Comparison of ENCODE assay signal across 8 mouse cellular contexts in genomic region chr1:36545845-36546600, GRCm38 (mm10). TPM values are rescaled to one million over a fixed set of nuclear protein-coding genes. Genes with fewer than 3 reads are reported as not detected.
A peak's percentile ranks its signal among the peaks of the same experiment; 100 is the strongest.
DNase-seq lines count a peak whose midpoint lies in the region; ATAC-seq lines count a peak whose summit lies in the region.

No protein-coding gene starts in this region.

- peaks cover 41% of the 10 kb centered on the region for H3K36me3 ChIP-seq in heart, embryonic 10.5 days
- peaks cover 39% of the 10 kb centered on the region for H3K36me3 ChIP-seq in forebrain, embryonic 14.5 days (ENCODE audit: control insufficient read depth, insufficient read depth, low read length)
- H3K36me3 ChIP-seq in liver, embryonic 12.5 days = peaks cover 44% of the 10 kb centered on the region
- H3K36me3 ChIP-seq in stomach, embryonic 15.5 days = peaks cover 34% of the 10 kb centered on the region

- H3K9ac ChIP-seq in forebrain, embryonic 14.5 days (ENCODE audit: low read length) = peak overlapping the region; percentile 77
- peak overlapping the region; percentile 71 for H3K9ac ChIP-seq in liver, embryonic 12.5 days
- 0 out of 2 replicates have a peak overlapping the region, but pooled peaks have one; percentile 49 for H3K9ac ChIP-seq in stomach, embryonic 15.5 days

- intact Hi-C loops in left cerebral cortex, postnatal 36 days (cut with DNase I) = loop anchor here (2.0 kb wide), 1 partner anchor 139 kb away; no protein-coding TSS in a partner anchor

- H3K4me2 ChIP-seq in forebrain, embryonic 14.5 days (ENCODE audit: low read length) = peak overlapping the region; percentile 78
- peak overlapping the region; percentile 90 for H3K4me2 ChIP-seq in liver, embryonic 12.5 days
- peak overlapping the region; percentile 80 for H3K4me2 ChIP-seq in stomach, embryonic 15.5 days

- H3K9me3 ChIP-seq in heart, embryonic 10.5 days = no peaks in the 10 kb centered on the region
- H3K9me3 ChIP-seq in forebrain, embryonic 14.5 days (replicated peaks; ENCODE audit: control insufficient read depth, low read length) = no peaks in the 10 kb centered on the region
- H3K9me3 ChIP-seq in liver, embryonic 12.5 days (replicated peaks) = no peaks in the 10 kb centered on the region
- H3K9me3 ChIP-seq in stomach, embryonic 15.5 days = no peaks in the 10 kb centered on the region

- H3K4me3 ChIP-seq in heart, embryonic 10.5 days = peak overlapping the region; percentile 83
- peak overlapping the region; percentile 60 for H3K4me3 ChIP-seq in forebrain, embryonic 14.5 days (ENCODE audit: low read depth, low read length)
- peak overlapping the region; percentile 74 for H3K4me3 ChIP-seq in liver, embryonic 12.5 days
- peak overlapping the region; percentile 66 for H3K4me3 ChIP-seq in stomach, embryonic 15.5 days (replicated peaks)

- 67% methylated on average over 19 of the region's 19 CpGs for WGBS in heart, embryonic 10.5 days
- 71% methylated on average over 19 of the region's 19 CpGs for WGBS in forebrain, embryonic 14.5 days
- WGBS in liver, embryonic 12.5 days (ENCODE audit: insufficient replicate concordance) = 52% methylated on average over 19 of the region's 19 CpGs
- 69% methylated on average over 19 of the region's 19 CpGs for WGBS in stomach, embryonic 15.5 days

- no peak for DNase-seq in heart, embryonic 10.5 days (ENCODE audit: low spot score)
- DNase-seq in heart, adult 8-10 months (ENCODE audit: low spot score) = no peak
- peak; percentile 83 for DNase-seq in ES-CJ7 (ENCODE audit: low read depth, low spot score)
- DNase-seq in forebrain, embryonic 14.5 days (ENCODE audit: low spot score) = no peak
- no peak for DNase-seq in left cerebral cortex, postnatal 36 days (ENCODE audit: low spot score in 2 of 2)

- H3K4me1 ChIP-seq in heart, embryonic 10.5 days = peaks cover 43% of the 10 kb centered on the region
- peaks cover 8% of the 10 kb centered on the region for H3K4me1 ChIP-seq in forebrain, embryonic 14.5 days (ENCODE audit: control insufficient read depth, insufficient read depth, low read length)
- H3K4me1 ChIP-seq in liver, embryonic 12.5 days = peaks cover 25% of the 10 kb centered on the region
- peaks cover 21% of the 10 kb centered on the region for H3K4me1 ChIP-seq in stomach, embryonic 15.5 days

- no peaks in the 10 kb centered on the region for H3K27me3 ChIP-seq in heart, embryonic 10.5 days (ENCODE audit: insufficient read depth, poor library complexity, severe bottlenecking)
- H3K27me3 ChIP-seq in forebrain, embryonic 14.5 days (replicated peaks; ENCODE audit: control insufficient read depth, insufficient read depth, low read length) = no peaks in the 10 kb centered on the region
- H3K27me3 ChIP-seq in liver, embryonic 12.5 days (replicated peaks) = no peaks in the 10 kb centered on the region
- H3K27me3 ChIP-seq in stomach, embryonic 15.5 days (replicated peaks) = no peaks in the 10 kb centered on the region

- peak overlapping the region; percentile 94; the same call in 1 of the 2 replicates for H3K27ac ChIP-seq in heart, embryonic 10.5 days
- H3K27ac ChIP-seq in forebrain, embryonic 14.5 days (ENCODE audit: low read depth, low read length) = no peak overlapping the region
- H3K27ac ChIP-seq in liver, embryonic 12.5 days = no peak overlapping the region
- H3K27ac ChIP-seq in stomach, embryonic 15.5 days = no peak overlapping the region

- no peak for ATAC-seq in forebrain, embryonic 14.5 days
- ATAC-seq in liver, embryonic 12.5 days = no peak
- no peak for ATAC-seq in stomach, embryonic 15.5 days (ENCODE audit: insufficient read depth, low FRiP score, low read depth)
- ATAC-seq in megakaryocyte progenitor cell, adult 5-6 weeks (replicated peaks; ENCODE audit: poor library complexity) = no peak

RNA-seq across cellular contexts. Expression of gene Ankrd39, which starts 1.2 kb away (rescaled TPM):
- 23.9 and 24.5 TPM in 2 replicates for polyA plus RNA-seq in heart, embryonic 10.5 days (2016; fragmentation: Nextera tagmentation; extraction: Ambion mirVana)
- 1 to 10 TPM; 5.4 to 8.2 (median 7.1) TPM for total RNA-seq in heart, adult 8-10 months (2022)
- polyA plus RNA-seq in forebrain, embryonic 14.5 days (2014; fragmentation: Nextera tagmentation; extraction: Ambion mirVana) = 15.4 and 15.7 TPM in 2 replicates
- polyA plus RNA-seq in liver, embryonic 12.5 days (2016; fragmentation: Nextera tagmentation; extraction: Ambion mirVana) = 9.0 and 10.5 TPM in 2 replicates
- polyA plus RNA-seq in stomach, embryonic 15.5 days (2015; fragmentation: Nextera tagmentation; extraction: Ambion mirVana) = 24.9 and 27.2 TPM in 2 replicates
- 4.6 and 4.9 TPM in 2 replicates for total RNA-seq in megakaryocyte progenitor cell, adult 5-6 weeks (2015)
- 5.4 and 7.3 TPM in 2 replicates for total RNA-seq in megakaryocyte progenitor cell, adult 5-6 weeks (2017)
- 10 to 100 TPM; 11.9 to 15.8 TPM for total RNA-seq in left cerebral cortex, postnatal 36 days (2021)

RNA-seq across cellular contexts. Expression of gene Gm42417, which starts 6.8 kb away (rescaled TPM):
- 0.20 and 1.0 TPM in 2 replicates for polyA plus RNA-seq in heart, embryonic 10.5 days (2016; fragmentation: Nextera tagmentation; extraction: Ambion mirVana)
- total RNA-seq in heart, adult 8-10 months (2022) = 100 to 1,000 TPM; 132 to 332 (median 244) TPM
- 0.22 TPM in 1 of 2 replicates, not detected in the other for polyA plus RNA-seq in forebrain, embryonic 14.5 days (2014; fragmentation: Nextera tagmentation; extraction: Ambion mirVana)
- 0.15 and 0.29 TPM in 2 replicates for polyA plus RNA-seq in liver, embryonic 12.5 days (2016; fragmentation: Nextera tagmentation; extraction: Ambion mirVana)
- not detected in 2 replicates for polyA plus RNA-seq in stomach, embryonic 15.5 days (2015; fragmentation: Nextera tagmentation; extraction: Ambion mirVana)
- total RNA-seq in megakaryocyte progenitor cell, adult 5-6 weeks (2015) = 0.62 and 0.83 TPM in 2 replicates
- 3.1 TPM in 1 of 2 replicates, not detected in the other for total RNA-seq in megakaryocyte progenitor cell, adult 5-6 weeks (2017)
- total RNA-seq in left cerebral cortex, postnatal 36 days (2021) = not detected

RNA-seq across cellular contexts. Expression of gene Ankrd23, which starts 9.3 kb away (rescaled TPM):
- polyA plus RNA-seq in heart, embryonic 10.5 days (2016; fragmentation: Nextera tagmentation; extraction: Ambion mirVana) = 16.7 and 19.0 TPM in 2 replicates
- total RNA-seq in heart, adult 8-10 months (2022) = 100 to 1,000 TPM; 251 to 540 (median 405) TPM
- polyA plus RNA-seq in forebrain, embryonic 14.5 days (2014; fragmentation: Nextera tagmentation; extraction: Ambion mirVana) = 3.8 and 5.2 TPM in 2 replicates
- polyA plus RNA-seq in liver, embryonic 12.5 days (2016; fragmentation: Nextera tagmentation; extraction: Ambion mirVana) = 4.0 and 6.9 TPM in 2 replicates
- 19.5 and 20.5 TPM in 2 replicates for polyA plus RNA-seq in stomach, embryonic 15.5 days (2015; fragmentation: Nextera tagmentation; extraction: Ambion mirVana)
- 1.3 and 2.5 TPM in 2 replicates for total RNA-seq in megakaryocyte progenitor cell, adult 5-6 weeks (2015)
- total RNA-seq in megakaryocyte progenitor cell, adult 5-6 weeks (2017) = 4.8 and 7.4 TPM in 2 replicates
- 1 to 10 TPM; 3.1 to 9.6 TPM for total RNA-seq in left cerebral cortex, postnatal 36 days (2021)

RNA-seq across cellular contexts. Expression of gene Sema4c, which starts 12.1 kb away (rescaled TPM):
- polyA plus RNA-seq in heart, embryonic 10.5 days (2016; fragmentation: Nextera tagmentation; extraction: Ambion mirVana) = 12.2 and 15.2 TPM in 2 replicates
- 10 to 100 TPM; 10.8 to 13.4 (median 11.2) TPM for total RNA-seq in heart, adult 8-10 months (2022)
- polyA plus RNA-seq in forebrain, embryonic 14.5 days (2014; fragmentation: Nextera tagmentation; extraction: Ambion mirVana) = 5.9 and 6.9 TPM in 2 replicates
- polyA plus RNA-seq in liver, embryonic 12.5 days (2016; fragmentation: Nextera tagmentation; extraction: Ambion mirVana) = 3.9 TPM in 2 replicates
- 13.6 and 15.0 TPM in 2 replicates for polyA plus RNA-seq in stomach, embryonic 15.5 days (2015; fragmentation: Nextera tagmentation; extraction: Ambion mirVana)
- 0.42 and 0.66 TPM in 2 replicates for total RNA-seq in megakaryocyte progenitor cell, adult 5-6 weeks (2015)
- 0.64 and 1.00 TPM in 2 replicates for total RNA-seq in megakaryocyte progenitor cell, adult 5-6 weeks (2017)
- total RNA-seq in left cerebral cortex, postnatal 36 days (2021) = 10 to 100 TPM; 15.8 to 16.4 TPM

RNA-seq across cellular contexts. Expression of gene Cnnm3, which starts 34.4 kb away (rescaled TPM):
- 1.5 and 2.5 TPM in 2 replicates for polyA plus RNA-seq in heart, embryonic 10.5 days (2016; fragmentation: Nextera tagmentation; extraction: Ambion mirVana)
- 10 to 100 TPM in 3 of 4 experiments, 1 to 10 TPM in 1; 8.6 to 16.3 (median 11.7) TPM for total RNA-seq in heart, adult 8-10 months (2022)
- polyA plus RNA-seq in forebrain, embryonic 14.5 days (2014; fragmentation: Nextera tagmentation; extraction: Ambion mirVana) = 5.2 and 5.9 TPM in 2 replicates
- 1.3 and 1.5 TPM in 2 replicates for polyA plus RNA-seq in liver, embryonic 12.5 days (2016; fragmentation: Nextera tagmentation; extraction: Ambion mirVana)
- 3.6 and 4.3 TPM in 2 replicates for polyA plus RNA-seq in stomach, embryonic 15.5 days (2015; fragmentation: Nextera tagmentation; extraction: Ambion mirVana)
- total RNA-seq in megakaryocyte progenitor cell, adult 5-6 weeks (2015) = 13.0 and 15.2 TPM in 2 replicates
- total RNA-seq in megakaryocyte progenitor cell, adult 5-6 weeks (2017) = 8.0 and 13.0 TPM in 2 replicates
- total RNA-seq in left cerebral cortex, postnatal 36 days (2021) = 10 to 100 TPM; 30.4 to 32.9 TPM
